Mouse (Mus musculus): ENCODE measurements around the gene Olfr1499.

DNA sequence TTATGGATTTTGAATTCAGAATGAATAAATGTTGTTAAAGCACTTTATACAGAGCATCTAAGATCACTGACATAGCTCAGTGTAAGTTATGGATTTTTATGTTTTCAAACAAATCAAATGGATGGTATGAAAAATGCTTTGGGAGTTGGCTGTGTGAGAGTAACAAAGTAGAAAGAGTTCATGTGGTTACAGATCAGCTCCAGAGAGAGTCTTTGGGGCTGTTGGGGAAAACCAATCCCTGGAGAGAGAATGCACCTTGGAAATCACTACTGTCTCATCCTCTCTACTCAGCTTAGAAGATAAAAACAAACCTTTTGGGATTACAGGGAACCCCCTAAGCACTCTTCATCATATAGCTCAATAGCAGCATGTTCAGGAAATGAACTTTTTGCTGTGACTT lies at the start of gene Olfr1499:
- TF ChIP-seq CTCF (IDR thresholded peaks at IDR 0.05; ENCODE audit: extremely low read depth, insufficient read depth, insufficient read length, insufficient replicate concordance) (no peak), POLR2A (IDR thresholded peaks at IDR 0.05; ENCODE audit: low read depth, low read length) (no peak)
